Mouse (Mus musculus) megakaryocyte, embryonic 14.5 days (primary cell): ENCODE measurements around the gene Pheta2. TPM values are rescaled to one million over a fixed set of nuclear protein-coding genes. Genes with fewer than 3 reads are reported as not detected.
"Not testable (repeated sequence)": the region's sequence is repeated elsewhere in the genome, so short reads cannot be mapped to it uniquely, and the experiment has no call there.

Source experiments
- H3K27me3 ChIP-seq: replicated peaks from 2 replicates; pipeline ENCODE3; 2012; ENCODE audit warnings: inconsistent platforms
- H3K36me3 ChIP-seq: replicated peaks from 2 replicates; pipeline ENCODE3; 2012; ENCODE audit warnings: low read length, inconsistent platforms, mixed read lengths
- H3K4me1 ChIP-seq: 2 replicates; pipeline ENCODE4 v1.6.1; 2012; ENCODE audit warnings: inconsistent platforms
- H3K4me3 ChIP-seq: replicated peaks from 2 replicates; pipeline ENCODE3; 2012; ENCODE audit warnings: moderate library complexity, mild to moderate bottlenecking, inconsistent platforms
- H3K9me3 ChIP-seq: 2 replicates; pipeline ENCODE4 v1.6.1; 2012; ENCODE audit warnings: inconsistent platforms
- FLI1 ChIP-seq: IDR thresholded peaks from 2 replicates; pipeline ENCODE4 v1.6.1; 2012; ENCODE audit warnings: low read length, inconsistent platforms, mixed read lengths
- GATA1 ChIP-seq: IDR thresholded peaks from 3 replicates; pipeline ENCODE4 v1.6.1; 2012; ENCODE audit warnings: mixed read lengths, low read length, inconsistent platforms, borderline replicate concordance
- polyA plus RNA-seq: library from polyadenylated mRNA; stranded (reverse); fragments of >175 nt; gene quantifications from 2 replicates; pipeline ENCODE4 v1.2.3, GENCODE M21; 2012; ENCODE audit warnings: low replicate concordance; ENCODE audit not compliant: insufficient read depth

Pheta2 gene
- polyA plus RNA-seq, 1 experiment = 5.5 TPM

DNA sequence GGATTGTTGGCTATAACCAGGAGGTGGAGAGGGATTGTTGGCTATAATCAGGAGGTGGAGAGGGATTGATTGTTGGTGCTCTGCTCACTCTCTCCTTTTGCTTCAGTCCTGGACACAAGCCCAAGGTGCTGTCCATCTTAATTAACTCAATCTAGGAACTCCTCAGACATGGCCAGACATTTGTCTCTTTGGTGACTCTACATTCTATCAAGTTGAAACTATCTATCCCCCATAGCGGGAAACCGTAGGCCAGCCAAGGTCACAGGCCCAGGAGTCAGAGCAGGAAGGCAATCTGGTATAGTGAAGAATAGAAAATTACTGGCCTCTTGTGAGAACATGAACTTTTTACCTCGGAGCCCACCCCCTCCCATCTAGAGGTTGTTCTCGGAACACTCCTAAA lies 23.5 kb downstream of the Pheta2 start:
- Histone ChIP-seq H3K4me3 (no peak overlapping the region), H3K9me3 (no peaks in the 10 kb centered on the region)
- TF ChIP-seq FLI1 (no peak), GATA1 (no peak)

DNA sequence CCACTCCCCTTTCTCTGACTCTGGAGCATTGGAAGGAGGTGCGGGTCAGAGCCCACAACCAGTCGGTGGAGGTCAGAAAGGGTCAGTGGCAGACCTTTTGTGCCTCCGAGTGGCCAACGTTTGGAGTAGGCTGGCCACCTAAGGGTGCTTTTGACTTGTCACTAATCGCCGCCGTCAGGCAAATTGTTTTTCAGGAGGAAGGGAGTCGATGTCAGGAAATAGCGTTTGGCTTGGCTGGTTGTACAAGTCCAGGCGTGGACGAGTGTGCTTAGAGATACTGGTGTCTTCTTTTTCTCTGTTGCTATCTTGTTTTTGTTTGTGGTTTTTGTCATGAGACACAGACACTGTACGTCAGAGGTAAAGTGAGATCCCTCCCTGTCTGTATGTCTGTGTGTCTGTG lies 25.1 kb downstream of the Pheta2 start:
- not testable (repeated sequence) for H3K4me1 ChIP-seq, H3K27me3 ChIP-seq, H3K9me3 ChIP-seq, H3K36me3 ChIP-seq, H3K4me3 ChIP-seq

More for the DNA sequence above, 23.5 kb downstream of the Pheta2 start:
- no peaks in the 10 kb centered on the region for H3K36me3 ChIP-seq
- peaks cover 3% of the 10 kb centered on the region for H3K27me3 ChIP-seq
- H3K4me1 ChIP-seq = peaks cover 21% of the 10 kb centered on the region

DNA sequence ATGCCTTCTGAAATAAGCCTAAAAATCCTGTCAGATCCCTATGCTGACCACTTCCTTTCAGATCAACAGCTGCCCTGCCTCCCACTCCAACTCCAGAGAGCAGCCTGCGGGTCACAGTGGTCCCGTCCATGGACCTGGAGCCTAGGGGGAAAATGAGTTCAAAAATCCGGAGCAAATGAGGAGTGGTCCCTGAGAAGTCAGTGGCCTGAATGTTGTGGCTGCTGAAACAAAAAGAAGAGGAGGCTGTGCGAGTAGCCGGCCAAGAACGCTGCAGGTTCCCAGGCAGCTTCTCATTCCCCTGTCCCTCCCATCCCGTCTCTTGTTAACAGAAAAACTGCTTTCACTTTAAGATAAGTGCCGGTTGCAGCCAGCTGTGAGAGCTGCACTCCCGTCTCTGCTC lies 25.8 kb downstream of the Pheta2 start:
- H3K27me3 ChIP-seq, H3K9me3 ChIP-seq, H3K36me3 ChIP-seq, H3K4me3 ChIP-seq, H3K4me1 ChIP-seq: not testable (repeated sequence)

DNA sequence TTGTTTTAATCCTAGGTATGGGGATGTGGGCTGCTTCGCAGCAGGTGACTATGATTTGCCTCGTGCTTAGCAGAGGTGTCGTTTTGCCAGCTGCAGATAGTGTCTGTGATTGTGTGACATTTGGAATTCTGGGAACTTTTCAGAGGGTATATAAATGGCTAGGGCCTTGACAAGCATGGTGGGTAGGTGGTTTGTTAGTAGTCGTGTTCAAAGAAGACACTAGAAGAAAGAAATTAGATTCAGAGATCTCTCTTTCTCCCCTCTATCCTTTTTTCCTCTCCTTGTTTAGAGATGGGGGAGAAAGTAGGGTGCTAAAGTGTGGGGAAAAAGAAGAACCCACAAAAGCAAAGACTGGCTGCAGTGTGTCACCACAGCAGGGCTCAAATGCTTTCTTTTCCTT lies 29.4 kb downstream of the Pheta2 start:
- Histone ChIP-seq H3K27me3 (peaks cover 19% of the 10 kb centered on the region), H3K36me3 (no peaks in the 10 kb centered on the region), H3K4me3 (no peak overlapping the region), H3K4me1 (no peaks in the 10 kb centered on the region), H3K9me3 (no peaks in the 10 kb centered on the region)
- no peak for TF ChIP-seq GATA1
- TF ChIP-seq FLI1 = no peak

DNA sequence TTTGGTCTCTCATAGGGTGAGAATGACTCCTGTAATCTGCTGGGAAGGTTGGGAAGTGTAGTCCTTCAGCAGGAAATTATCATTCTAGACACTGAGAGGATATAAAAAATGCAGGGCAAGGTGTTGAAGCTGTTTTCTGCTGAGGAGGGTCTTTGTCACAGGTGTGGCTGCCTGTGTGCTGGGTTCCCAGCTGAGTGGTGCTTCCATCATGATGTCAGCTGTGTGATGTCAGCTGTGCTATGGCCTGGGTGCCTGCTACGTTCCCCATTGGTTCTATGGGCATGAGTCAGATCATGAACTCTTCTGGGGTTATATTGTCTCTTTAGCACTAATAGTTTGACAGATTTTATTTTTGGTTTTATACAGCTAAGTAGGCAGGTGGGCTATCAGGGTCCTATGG lies 30.1 kb downstream of the Pheta2 start:
- no peaks in the 10 kb centered on the region for H3K36me3 ChIP-seq
- H3K4me3 ChIP-seq = no peak overlapping the region
- peaks cover 26% of the 10 kb centered on the region for H3K27me3 ChIP-seq
- TF ChIP-seq GATA1 = no peak
- TF ChIP-seq FLI1 = no peak
- H3K4me1 ChIP-seq = no peaks in the 10 kb centered on the region
- H3K9me3 ChIP-seq = no peaks in the 10 kb centered on the region

DNA sequence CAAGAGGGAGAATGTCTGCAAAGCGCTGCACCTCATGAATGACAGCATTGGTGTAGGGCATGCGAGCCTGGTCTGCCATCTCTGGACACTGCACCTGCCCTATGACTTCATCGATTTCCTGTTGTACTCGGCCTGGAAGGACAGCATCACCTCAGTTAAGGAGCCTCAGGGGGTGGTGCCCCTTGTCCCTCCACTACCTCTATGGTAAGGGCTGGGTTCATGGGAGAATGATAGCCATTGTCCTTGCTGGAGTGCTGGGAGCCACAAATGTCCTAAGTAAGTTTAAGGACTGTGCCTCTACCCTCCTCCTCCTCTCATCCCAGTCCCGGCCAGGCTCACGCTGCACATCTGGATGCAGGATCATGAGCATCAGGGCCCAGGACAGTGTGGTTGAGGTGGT lies 33.7 kb downstream of the Pheta2 start:
- Histone ChIP-seq H3K9me3 (no peaks in the 10 kb centered on the region), H3K36me3 (no peaks in the 10 kb centered on the region), H3K4me3 (no peak overlapping the region), H3K27me3 (peaks cover 45% of the 10 kb centered on the region), H3K4me1 (no peaks in the 10 kb centered on the region)
- TF ChIP-seq FLI1 (no peak), GATA1 (no peak)

DNA sequence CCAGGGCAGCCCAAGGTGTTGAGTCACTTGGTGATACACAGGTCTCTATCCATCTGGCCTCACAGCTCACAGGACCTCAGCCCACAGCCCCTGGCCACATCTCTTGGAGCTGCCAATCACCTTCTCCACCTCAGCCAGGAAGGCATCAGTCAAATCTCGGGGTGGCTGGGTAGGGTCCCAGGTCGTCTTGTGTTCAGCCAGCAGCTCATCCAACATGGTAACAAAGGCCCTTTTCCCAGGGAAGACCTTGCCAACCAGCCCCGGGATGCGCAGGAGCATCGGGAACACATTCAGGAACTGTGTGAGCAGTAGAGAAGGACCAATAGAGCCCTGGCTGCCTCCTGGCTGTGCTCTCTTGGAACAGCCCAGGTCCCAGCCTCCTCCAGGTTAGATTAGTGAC lies 34.2 kb downstream of the Pheta2 start:
- TF ChIP-seq FLI1 (no peak), GATA1 (no peak)
- Histone ChIP-seq H3K27me3 (peaks cover 50% of the 10 kb centered on the region), H3K4me3 (no peak overlapping the region), H3K4me1 (no peaks in the 10 kb centered on the region), H3K9me3 (no peaks in the 10 kb centered on the region), H3K36me3 (no peaks in the 10 kb centered on the region)

DNA sequence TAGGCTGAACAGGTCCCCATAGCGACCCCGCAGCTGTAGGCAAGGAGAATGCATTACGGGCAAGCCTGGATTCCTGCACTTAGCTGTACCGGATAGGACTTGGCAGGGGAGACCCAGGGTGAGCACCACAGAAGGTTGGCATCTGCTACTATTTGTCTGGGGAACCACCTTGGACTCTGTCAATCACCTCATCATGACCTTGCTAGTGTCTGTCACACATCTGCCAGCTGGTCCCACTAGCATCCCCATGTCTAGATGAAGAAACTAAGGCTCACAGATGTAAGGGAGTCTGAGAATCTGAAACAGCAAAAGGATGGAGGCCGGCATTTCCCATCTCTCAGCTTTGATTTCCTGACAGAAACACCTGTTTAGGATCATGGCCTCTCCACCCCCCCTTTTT lies 35.7 kb downstream of the Pheta2 start:
- H3K4me3 ChIP-seq = no peak overlapping the region
- H3K36me3 ChIP-seq = no peaks in the 10 kb centered on the region
- H3K27me3 ChIP-seq = peaks cover 64% of the 10 kb centered on the region
- 0 out of 2 replicates have a peak, but pooled peaks cover 2% of the 10 kb centered on the region for H3K9me3 ChIP-seq
- no peaks in the 10 kb centered on the region for H3K4me1 ChIP-seq
- TF ChIP-seq GATA1 = no peak
- no peak for TF ChIP-seq FLI1

DNA sequence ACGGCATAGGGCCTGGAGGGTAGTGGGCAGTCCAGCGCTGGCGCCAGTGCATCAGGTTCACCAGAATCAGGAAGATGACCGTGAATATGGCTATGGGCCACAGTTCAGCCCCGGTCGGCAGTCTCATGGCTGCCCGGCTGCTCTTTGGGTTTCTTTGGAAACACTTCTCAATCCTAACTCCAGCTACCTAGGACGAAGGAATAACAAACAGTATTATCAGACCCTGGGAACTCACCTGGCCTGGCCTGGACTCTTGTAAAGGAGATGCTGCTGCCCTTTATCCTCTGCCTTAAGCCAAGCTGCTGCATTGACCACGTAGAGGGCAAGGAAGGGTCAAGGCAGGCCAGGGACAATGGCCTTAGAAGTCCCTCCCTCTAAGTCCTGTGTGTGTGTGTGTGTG lies 37.1 kb downstream of the Pheta2 start:
- Histone ChIP-seq H3K27me3 (peaks cover 70% of the 10 kb centered on the region), H3K4me1 (peaks cover 12% of the 10 kb centered on the region), H3K9me3 (0 out of 2 replicates have a peak, but pooled peaks cover 3% of the 10 kb centered on the region), H3K4me3 (no peak overlapping the region), H3K36me3 (no peaks in the 10 kb centered on the region)
- TF ChIP-seq GATA1 = no peak
- no peak for TF ChIP-seq FLI1

DNA sequence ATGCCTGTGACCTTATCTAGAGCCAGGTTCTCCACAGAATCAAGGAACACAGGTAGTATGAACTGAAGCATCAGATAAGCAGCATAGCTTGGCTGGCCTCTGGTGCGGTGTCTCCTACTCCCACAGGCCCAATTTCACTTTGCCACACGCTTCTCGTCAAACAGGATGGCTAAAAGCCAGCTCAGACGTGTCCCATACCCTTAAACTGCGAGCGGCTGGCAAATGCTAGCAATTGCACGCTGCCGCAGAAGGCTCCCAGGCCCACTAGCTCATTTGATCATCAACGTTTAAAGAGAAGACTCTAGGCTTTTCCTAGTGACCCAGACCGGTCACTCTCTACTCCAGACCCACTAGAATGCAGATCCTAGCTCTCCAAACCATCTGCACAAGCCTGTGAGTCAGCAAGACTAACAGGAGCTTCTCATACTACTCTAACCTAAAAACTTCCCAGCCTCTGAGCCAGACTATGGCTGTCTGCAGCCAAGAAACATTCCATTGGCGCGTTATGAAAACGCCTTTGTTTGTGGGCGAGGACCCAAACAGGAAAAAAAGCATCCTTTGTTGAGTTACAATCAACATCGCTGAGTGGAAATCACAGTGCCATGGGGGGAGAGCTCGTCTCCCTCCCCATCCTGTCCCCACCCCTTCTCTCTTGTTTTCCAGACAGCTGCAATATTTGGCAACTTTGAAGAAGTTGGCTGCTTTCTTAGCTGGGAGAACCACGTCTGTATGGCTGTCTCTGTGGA lies 37.8 kb downstream of the Pheta2 start:
- no peak overlapping the region for H3K4me3 ChIP-seq
- no peaks in the 10 kb centered on the region for H3K36me3 ChIP-seq
- TF ChIP-seq GATA1 (no peak), FLI1 (no peak)
- 0 out of 2 replicates have a peak, but pooled peaks cover 3% of the 10 kb centered on the region for H3K9me3 ChIP-seq
- H3K27me3 ChIP-seq = peaks cover 71% of the 10 kb centered on the region
- peaks cover 14% of the 10 kb centered on the region for H3K4me1 ChIP-seq

DNA sequence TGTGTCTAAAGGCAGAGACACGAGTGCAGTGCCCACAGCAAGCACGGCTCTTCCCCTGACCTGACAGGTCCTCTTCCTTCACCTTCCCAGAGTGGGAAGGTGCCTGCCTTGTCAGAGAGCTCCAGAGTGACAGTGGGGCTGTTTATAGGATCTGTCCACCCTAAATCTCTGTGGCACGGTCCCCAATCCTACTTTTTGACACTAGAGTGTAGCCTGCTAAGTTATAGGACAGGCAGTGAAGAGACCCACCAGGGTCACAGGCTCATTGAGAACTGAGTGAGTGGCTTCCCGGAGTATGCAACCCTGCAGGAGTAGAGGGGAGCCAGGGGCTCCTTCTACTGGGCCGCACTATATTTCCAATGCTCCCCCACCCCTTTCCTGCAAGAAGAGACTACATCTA lies 39.0 kb downstream of the Pheta2 start:
- Histone ChIP-seq H3K4me1 (peaks cover 14% of the 10 kb centered on the region), H3K36me3 (no peaks in the 10 kb centered on the region), H3K9me3 (0 out of 2 replicates have a peak, but pooled peaks cover 3% of the 10 kb centered on the region), H3K27me3 (peaks cover 68% of the 10 kb centered on the region), H3K4me3 (no peak overlapping the region)
- no peak for TF ChIP-seq GATA1
- no peak for TF ChIP-seq FLI1
